Mouse (Mus musculus) gastrocnemius, adult 8-10 months (tissue): ENCODE data around the gene Isca2. TPM values are rescaled to one million over a fixed set of nuclear protein-coding genes. Genes with fewer than 3 reads are reported as not detected.
A peak's percentile ranks its signal among the peaks of the same experiment; 100 is the strongest.

Source experiments
- DNase-seq, 2 experiments: peaks; one replicate each; pipeline ENCODE4 v3.0.0; 2022; ENCODE audit warnings: low spot score in 2 of 2
- total RNA-seq, 4 experiments: library from RNA; stranded (reverse); gene quantifications; 2 replicates each; pipeline ENCODE4 v1.2.4; 2022

Isca2 gene
- total RNA-seq, 4 experiments from 2014 or later, result 41.4 to 48.9 (median 45.8) TPM

DNA sequence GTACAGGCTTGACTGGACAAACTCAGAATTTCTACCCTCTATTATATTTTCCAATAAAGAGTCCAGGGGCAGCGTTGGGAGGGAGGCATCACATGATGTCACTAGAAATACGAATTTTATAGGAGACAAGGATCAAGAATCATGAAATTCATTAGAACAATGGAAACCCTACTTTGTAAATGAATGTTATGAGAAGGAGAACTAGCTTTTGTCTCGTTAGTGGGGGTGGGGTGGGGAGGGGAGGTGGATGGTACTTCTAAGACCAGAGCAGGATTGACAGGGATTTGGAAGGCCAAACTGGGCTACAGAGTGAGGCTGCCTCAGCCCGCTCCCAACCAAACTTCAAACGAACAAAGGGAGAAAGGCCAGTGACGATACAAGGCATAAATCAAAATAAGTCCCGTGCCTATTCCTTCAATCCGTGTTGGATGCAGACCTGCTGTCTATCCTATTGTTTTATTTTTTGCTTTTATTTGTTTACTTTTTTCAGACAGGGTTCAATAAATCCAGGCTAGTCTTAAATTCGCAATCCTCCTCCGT lies 1.0 kb upstream of the Isca2 start:
- DNase-seq, result no peak

DNA sequence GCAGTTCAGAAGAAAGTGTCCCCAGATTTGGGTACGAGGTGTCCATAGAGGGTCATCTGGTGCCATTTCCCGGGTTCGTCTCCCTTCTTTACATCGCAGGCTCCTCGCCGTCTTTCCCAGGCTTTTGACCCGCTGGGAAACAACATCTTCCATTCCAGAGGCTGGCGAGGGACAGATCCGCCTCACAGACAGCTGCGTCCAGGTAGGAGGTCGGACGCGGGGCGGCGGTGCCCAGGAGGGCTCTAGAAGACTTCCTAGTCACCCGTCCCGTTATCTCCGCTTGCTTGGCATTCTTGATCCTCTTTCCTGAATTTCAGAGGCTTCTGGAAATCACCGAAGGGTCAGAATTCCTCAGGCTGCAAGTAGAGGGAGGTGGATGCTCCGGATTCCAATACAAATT lies 425 bp downstream of the Isca2 start:
- DNase-seq, result no peak

GRCm38 (mm10) chr12:84774376-84774775 lies 1.3 kb downstream of the Isca2 start:
- DNase-seq, result no peak

- DNase-seq, result no peak
Observed at GRCm38 (mm10) chr12:84776229-84776628, 3.2 kb downstream of the Isca2 start.

DNA sequence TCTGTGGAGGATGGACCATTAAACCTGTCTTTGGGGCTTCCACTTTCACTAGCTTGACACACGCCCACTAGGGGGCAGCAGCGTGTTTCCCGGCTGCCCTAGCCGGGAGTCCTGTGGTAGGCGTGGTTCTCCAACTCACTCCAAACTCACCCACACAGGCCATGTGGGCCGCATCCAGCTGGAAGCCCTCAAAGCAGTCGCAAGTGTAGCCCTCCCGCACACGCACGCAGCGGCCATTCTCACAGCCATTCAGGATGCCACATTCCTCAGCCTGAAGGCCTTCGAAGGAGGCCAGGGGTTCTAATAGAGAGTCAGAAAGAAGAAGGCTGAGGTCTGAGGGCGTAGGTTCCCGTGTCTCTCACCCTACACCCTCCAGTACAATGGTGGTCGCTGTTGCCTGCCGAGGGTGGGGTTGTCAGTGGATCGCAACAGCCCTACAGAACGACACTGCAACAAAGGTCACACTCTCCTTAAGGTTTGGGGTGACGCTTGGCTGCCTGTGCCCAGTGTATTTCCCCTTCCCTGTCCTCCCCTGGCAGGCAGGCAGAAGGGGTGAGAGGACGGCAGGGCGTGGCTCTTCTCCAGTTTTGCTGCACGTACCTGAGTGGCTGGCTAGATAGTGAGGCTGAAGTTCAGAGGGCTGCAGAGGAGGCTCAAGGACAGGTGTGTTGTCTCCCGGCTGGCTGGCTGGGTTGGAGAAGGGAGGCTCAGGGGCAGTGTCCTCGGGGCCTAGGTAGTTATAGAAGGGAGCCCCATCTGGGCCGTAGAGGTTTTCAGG lies 11.7 kb downstream of the Isca2 start:
- DNase-seq, result peak; percentile 78 to 82

DNA sequence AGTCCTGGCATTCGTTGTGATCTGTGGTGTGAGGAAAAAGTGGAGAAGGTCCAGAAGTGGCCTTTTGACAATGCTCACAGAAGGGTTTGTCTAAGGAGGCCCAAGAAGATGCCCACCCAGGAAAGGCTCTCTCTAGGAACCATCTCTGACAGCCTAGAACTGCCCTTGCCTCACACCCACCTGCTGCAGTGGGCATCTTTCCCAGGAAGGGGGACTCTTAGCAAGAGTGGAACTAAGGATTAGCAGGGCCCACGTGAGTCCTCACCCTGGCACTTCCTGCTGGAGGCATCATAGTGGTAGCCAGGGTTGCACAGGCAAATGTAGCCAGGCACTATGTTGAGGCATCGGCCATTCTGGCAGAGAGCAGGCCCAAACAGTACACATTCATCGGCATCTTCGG lies 13.0 kb downstream of the Isca2 start:
- no peak for DNase-seq

GRCm38 (mm10) chr12:84790853-84791252 lies 17.8 kb downstream of the Isca2 start:
- no peak for DNase-seq

DNA sequence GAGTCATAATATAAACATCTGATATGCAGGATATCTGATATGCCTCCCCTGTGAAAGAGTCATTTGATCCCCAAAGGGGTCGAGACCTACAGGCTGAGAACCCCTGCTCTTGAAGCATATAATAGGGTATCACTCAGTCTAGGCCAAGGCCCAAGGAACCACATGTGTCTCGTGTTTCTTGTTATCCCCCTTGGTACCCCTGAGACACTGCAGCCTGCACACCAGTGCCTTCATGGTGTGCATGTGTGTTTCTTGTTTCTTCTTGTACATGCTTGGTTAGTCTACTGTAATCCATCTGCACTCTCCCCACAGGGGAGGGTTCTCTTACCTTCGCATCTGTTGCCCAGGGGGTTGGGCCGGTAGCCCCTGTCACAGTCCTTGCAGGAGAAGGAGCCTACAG lies 19.6 kb downstream of the Isca2 start:
- no peak for DNase-seq

DNA sequence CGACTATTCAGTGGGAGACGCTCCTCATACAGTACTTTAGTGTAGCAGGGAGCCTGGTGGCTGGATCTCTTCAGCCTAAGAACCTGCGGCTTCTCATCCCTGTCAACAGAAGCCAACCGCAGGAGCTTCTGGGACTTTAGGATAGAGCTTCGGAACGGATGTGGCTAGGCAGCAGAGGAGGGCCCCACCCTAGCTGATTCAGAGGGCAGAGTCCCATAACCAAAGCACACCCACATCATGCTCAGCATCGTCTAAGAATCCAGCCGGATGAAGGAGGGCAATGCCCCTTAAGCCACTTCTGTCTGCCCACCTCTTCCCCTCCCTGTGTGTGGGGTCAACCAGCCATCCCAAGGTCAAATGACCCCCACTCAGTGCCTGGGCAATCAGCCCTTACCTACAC lies 21.6 kb downstream of the Isca2 start:
- DNase-seq, result no peak

- DNase-seq, result no peak
Observed at GRCm38 (mm10) chr12:84799086-84799485, 26.0 kb downstream of the Isca2 start.

DNA sequence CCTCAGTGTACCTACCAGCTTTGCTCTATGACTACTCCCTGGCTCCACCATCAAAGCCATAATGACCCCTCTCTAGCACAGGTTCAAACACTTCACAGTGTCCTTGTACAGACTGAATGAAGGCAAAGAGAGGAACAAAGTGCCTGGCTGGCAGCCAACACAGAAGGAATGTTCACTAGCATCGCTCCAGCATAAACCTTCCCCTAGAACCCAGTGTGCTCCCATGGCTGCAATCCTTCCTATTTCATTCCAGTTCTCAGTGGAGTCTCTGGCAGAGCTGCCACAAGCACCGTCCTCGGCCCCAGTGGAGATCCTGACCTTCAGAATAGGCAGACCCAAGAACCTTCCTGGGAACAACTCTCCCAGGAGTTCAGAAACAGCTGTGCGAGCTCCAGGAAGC lies 27.4 kb downstream of the Isca2 start:
- no peak for DNase-seq

DNA sequence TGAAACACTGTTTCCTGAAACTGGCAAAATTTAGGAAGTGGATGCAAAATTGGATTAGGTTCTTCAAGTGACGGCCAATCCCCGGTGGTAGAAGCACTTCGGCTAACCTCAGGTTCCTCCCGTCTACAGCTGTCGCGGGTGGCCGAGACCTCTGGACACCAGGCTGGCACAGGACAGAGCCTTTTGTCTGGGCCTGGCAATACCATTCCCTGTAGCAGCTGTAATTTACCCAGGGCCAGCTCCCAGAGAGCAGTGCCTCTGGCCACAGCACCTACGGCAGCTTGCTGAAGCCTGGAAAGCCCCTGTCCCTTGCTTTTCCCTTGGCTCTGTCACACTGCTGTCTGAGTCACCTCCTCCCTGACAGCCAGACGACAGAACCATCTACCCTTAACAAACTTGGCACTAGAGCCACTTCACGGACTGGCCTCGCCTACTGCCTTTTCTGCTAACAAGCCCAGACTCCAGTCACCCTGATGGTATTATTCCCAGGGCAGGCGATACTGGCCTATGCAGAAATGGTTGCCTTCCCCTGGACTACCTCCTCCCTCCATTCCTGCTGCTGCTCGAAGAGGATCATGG lies 28.6 kb downstream of the Isca2 start:
- DNase-seq, result no peak

DNA sequence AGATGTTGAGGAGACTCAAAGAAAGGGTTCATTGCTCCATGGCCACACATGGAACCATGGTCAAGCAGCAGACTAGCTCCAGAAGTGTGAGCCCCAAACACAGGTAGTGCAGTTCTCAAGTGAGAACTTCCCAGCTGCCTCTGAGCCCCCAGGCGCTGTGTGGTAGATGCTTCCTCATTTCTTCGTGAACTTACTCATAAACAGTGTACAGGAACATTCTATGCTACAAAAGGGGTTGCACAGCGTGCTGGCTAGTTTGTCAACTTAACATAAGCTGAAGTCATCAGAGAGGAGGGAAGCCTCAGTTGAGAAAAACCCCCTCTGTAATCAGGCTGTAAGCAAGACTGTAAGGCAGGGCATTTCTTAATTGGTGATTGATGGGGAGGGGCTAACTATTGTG lies 29.6 kb downstream of the Isca2 start:
- DNase-seq, result no peak

- DNase-seq, result no peak
Observed at GRCm38 (mm10) chr12:84805228-84805842, 32.3 kb downstream of the Isca2 start.

- no peak for DNase-seq
Observed at GRCm38 (mm10) chr12:84806010-84806409, 33.0 kb downstream of the Isca2 start.

- DNase-seq, result no peak
Observed at GRCm38 (mm10) chr12:84806726-84807125, 33.7 kb downstream of the Isca2 start.

DNA sequence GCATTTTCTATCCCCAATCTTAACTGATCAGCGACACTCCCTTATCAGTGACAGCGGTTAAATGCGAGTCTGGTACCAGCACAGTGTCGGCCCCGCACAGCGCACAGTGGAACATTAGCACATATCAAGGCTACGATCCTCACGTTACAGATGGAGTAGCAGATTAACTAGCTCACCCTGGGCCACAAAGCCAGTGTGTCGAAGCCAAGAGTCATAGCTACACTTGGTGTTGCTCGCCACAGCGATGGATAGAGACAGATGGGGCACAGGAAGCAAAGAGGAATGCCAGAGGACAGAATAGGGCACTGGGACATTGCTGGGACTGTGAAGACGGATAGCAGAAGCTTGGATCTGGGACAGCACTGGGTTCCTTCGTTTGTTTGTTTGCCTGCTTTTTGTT lies 34.3 kb downstream of the Isca2 start:
- DNase-seq, result no peak

DNA sequence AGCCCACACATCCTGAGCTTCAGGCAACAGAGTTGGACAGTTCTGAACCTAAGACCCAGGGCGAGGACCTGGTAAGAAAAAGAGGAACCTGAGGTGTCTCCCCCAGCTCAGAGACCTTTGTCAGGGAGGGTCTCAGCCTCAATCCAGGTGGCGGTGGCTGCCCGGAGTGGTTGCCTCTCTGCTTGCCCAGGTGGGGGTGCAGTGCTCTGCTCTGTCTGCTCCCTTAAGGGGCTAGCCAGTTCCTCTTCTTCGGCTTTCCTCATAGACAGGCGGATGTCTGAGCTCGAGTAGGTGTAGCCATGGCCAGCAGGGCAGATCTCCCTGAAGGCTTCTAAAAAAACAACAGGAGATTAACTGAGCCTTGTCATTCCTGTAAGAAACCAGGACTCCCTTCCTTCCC lies 36.0 kb downstream of the Isca2 start:
- DNase-seq, result no peak

GRCm38 (mm10) chr12:84810810-84811209 lies 37.8 kb downstream of the Isca2 start:
- DNase-seq, result no peak

DNA sequence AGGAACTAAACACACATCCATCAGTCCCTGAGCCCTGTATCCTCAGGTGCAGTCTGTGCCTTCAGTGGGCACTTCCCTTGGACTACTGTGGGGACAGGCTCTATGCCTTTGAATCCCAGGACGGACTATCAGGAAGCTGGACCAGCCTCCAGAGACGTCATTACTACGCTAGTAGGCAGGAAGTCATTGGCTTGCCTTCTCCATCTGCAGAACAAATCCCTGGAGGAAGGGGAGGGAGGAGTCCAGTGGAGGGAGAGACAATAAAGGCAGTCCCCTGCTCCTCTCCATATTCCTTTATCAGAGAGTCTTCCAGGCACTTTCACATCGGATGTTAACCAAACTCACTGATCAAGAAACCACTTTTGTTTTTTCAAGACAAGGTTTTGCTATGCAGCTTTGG lies 38.5 kb downstream of the Isca2 start:
- no peak for DNase-seq

- no peak for DNase-seq
Observed at GRCm38 (mm10) chr12:84812004-84812403, 39.0 kb downstream of the Isca2 start.

DNA sequence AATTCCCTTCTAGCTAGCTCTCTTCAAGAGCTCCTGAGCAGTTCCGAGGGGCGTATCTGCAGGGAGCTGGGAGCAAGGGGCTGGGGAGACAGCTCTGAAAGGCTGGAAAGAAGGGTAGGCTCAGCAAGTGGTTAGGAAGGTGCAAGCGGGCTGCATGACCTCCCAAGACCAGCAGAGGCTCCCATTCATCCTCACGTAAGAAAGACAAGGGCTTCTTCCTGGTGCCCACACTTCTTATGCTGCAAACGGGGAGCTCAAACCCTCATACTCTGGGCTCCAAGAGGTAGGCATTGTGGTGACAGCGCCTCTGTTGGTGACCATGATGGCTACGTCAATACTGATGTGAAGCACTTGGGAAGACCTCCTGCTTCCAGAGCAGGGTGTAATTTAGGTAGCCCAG lies 40.7 kb downstream of the Isca2 start:
- DNase-seq, result no peak
